Mouse (Mus musculus): ENCODE data around the gene C8g. TPM values are rescaled to one million over a fixed set of nuclear protein-coding genes. Genes with fewer than 3 reads are reported as not detected.

C8g gene
- polyA plus RNA-seq, 1 experiment from 2014 or later = 7.9 TPM

GRCm38 (mm10) chr2:25541644-25542367 is 40.3 kb upstream of the C8g start:
- 37% methylated on average over 10 of the region's 10 CpGs for WGBS
- ATAC-seq (replicated peaks; ENCODE audit: low FRiP score, low read depth) = 0 out of 2 replicates have a peak, but pooled peaks have one; percentile 4

DNA sequence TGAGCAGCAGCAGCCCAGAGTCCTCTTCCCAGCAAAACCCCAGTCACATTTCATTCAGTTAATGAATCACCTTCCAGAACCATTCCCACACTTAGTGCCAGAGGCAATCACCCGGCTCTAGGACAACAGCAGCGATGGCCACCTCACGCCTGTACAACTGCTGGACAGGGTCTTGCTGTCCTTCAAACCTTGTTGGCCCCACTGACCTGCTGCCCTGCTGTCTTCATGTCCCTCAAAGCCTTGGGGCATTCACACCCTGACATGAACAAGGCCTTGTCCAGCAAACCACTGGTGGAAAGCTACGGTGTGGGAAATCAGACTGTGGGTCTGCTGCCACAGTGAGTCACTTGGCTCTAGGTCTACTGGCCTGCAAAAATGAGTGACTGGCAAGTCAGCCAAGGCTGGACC is 39.0 kb upstream of the C8g start:
- H3K36me3 ChIP-seq (ENCODE audit: insufficient read depth, low read length) = peaks cover 24% of the 10 kb centered on the region; the same call in 1 of the 2 replicates
- H3K4me1 ChIP-seq (replicated peaks; ENCODE audit: insufficient read depth, low read length) = peaks cover 8% of the 10 kb centered on the region; the same call in 1 of the 2 replicates
- DNase-seq (ENCODE audit: low spot score) (no peak), ATAC-seq (replicated peaks; ENCODE audit: low FRiP score, low read depth) (peak; percentile 64)
- no peak overlapping the region for H3K9ac ChIP-seq (ENCODE audit: low read depth, low read length)
- no peaks in the 10 kb centered on the region for H3K9me3 ChIP-seq (replicated peaks; ENCODE audit: low read length)
- H3K4me2 ChIP-seq (ENCODE audit: low read length) = no peak overlapping the region
- 70% methylated on average over 4 of the region's 4 CpGs for WGBS
- no peak overlapping the region for H3K4me3 ChIP-seq (replicated peaks; ENCODE audit: low read depth, low read length)
- no peaks in the 10 kb centered on the region for H3K27me3 ChIP-seq (ENCODE audit: insufficient read depth, low read length)
- TF ChIP-seq CTCF (IDR thresholded peaks at IDR 0.05; ENCODE audit: low read depth) = no peak
- peak overlapping the region; percentile 82 for H3K27ac ChIP-seq

More at GRCm38 (mm10) chr2:25541644-25542367, 40.3 kb upstream of the C8g start:
- Histone ChIP-seq H3K9ac (ENCODE audit: low read depth, low read length) (no peak overlapping the region), H3K4me3 (replicated peaks; ENCODE audit: low read depth, low read length) (no peak overlapping the region), H3K27me3 (ENCODE audit: insufficient read depth, low read length) (no peaks in the 10 kb centered on the region), H3K9me3 (replicated peaks; ENCODE audit: low read length) (no peaks in the 10 kb centered on the region), H3K27ac (peak overlapping the region; percentile 82), H3K4me2 (ENCODE audit: low read length) (no peak overlapping the region), H3K36me3 (ENCODE audit: insufficient read depth, low read length) (peaks cover 14% of the 10 kb centered on the region; the same call in 1 of the 2 replicates), H3K4me1 (replicated peaks; ENCODE audit: insufficient read depth, low read length) (peaks cover 8% of the 10 kb centered on the region; the same call in 1 of the 2 replicates)
- TF ChIP-seq CTCF (IDR thresholded peaks at IDR 0.05; ENCODE audit: low read depth) = no peak
- no peak for DNase-seq (ENCODE audit: low spot score)

DNA sequence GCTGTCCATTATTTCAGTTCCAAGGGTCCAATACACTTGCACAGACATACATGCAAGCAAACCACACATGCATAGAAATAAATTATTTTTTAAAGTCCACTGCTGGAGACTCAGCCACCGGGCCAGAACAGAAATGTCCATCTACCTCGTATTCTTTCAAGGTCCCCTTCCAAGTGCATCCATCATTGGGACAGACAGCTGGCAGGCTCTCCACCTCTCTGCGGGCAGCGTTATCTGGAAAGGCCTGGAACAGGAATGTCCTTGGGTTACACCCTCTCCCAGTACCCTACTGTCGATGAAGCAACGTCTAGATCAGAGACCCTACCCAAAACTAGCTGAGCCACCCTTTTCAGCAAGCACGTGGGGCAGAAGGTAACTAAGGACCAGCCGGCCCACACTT is 35.0 kb upstream of the C8g start:
- no peaks in the 10 kb centered on the region for H3K9me3 ChIP-seq (replicated peaks; ENCODE audit: low read length)
- H3K27ac ChIP-seq = no peak overlapping the region
- H3K27me3 ChIP-seq (ENCODE audit: insufficient read depth, low read length) = no peaks in the 10 kb centered on the region
- H3K4me1 ChIP-seq (replicated peaks; ENCODE audit: insufficient read depth, low read length) = peaks cover 4% of the 10 kb centered on the region; the same call in 1 of the 2 replicates
- DNase-seq (ENCODE audit: low spot score) (no peak), ATAC-seq (replicated peaks; ENCODE audit: low FRiP score, low read depth) (no peak)
- no peak overlapping the region for H3K4me3 ChIP-seq (replicated peaks; ENCODE audit: low read depth, low read length)
- 84% methylated on average over 8 of the region's 8 CpGs for WGBS
- H3K9ac ChIP-seq (ENCODE audit: low read depth, low read length) = no peak overlapping the region
- peaks cover 46% of the 10 kb centered on the region; the same call in 1 of the 2 replicates for H3K36me3 ChIP-seq (ENCODE audit: insufficient read depth, low read length)
- no peak overlapping the region for H3K4me2 ChIP-seq (ENCODE audit: low read length)
- no peak for TF ChIP-seq CTCF (IDR thresholded peaks at IDR 0.05; ENCODE audit: low read depth)

GRCm38 (mm10) chr2:25534866-25535182 is 33.3 kb upstream of the C8g start:
- Histone ChIP-seq H3K27me3 (ENCODE audit: insufficient read depth, low read length) (no peaks in the 10 kb centered on the region), H3K36me3 (ENCODE audit: insufficient read depth, low read length) (peaks cover 58% of the 10 kb centered on the region; the same call in 1 of the 2 replicates), H3K9me3 (replicated peaks; ENCODE audit: low read length) (no peaks in the 10 kb centered on the region), H3K4me3 (replicated peaks; ENCODE audit: low read depth, low read length) (no peak overlapping the region), H3K27ac (no peak overlapping the region), H3K4me1 (replicated peaks; ENCODE audit: insufficient read depth, low read length) (no peaks in the 10 kb centered on the region; the same call in 1 of the 2 replicates), H3K9ac (ENCODE audit: low read depth, low read length) (no peak overlapping the region), H3K4me2 (ENCODE audit: low read length) (no peak overlapping the region)
- ATAC-seq (replicated peaks; ENCODE audit: low FRiP score, low read depth) (no peak), DNase-seq (ENCODE audit: low spot score) (no peak)
- no peak for TF ChIP-seq CTCF (IDR thresholded peaks at IDR 0.05; ENCODE audit: low read depth)
- WGBS = 94% methylated on average over 2 of the region's 2 CpGs

GRCm38 (mm10) chr2:25534178-25534865 is 32.8 kb upstream of the C8g start:
- Histone ChIP-seq H3K27ac (0 out of 2 replicates have a peak overlapping the region, but pooled peaks have one; percentile 13), H3K36me3 (ENCODE audit: insufficient read depth, low read length) (peaks cover 60% of the 10 kb centered on the region), H3K9ac (ENCODE audit: low read depth, low read length) (no peak overlapping the region), H3K27me3 (ENCODE audit: insufficient read depth, low read length) (no peaks in the 10 kb centered on the region), H3K4me2 (ENCODE audit: low read length) (no peak overlapping the region), H3K9me3 (replicated peaks; ENCODE audit: low read length) (no peaks in the 10 kb centered on the region), H3K4me1 (replicated peaks; ENCODE audit: insufficient read depth, low read length) (no peaks in the 10 kb centered on the region), H3K4me3 (replicated peaks; ENCODE audit: low read depth, low read length) (no peak overlapping the region)
- 82% methylated on average over 3 of the region's 3 CpGs for WGBS
- ATAC-seq (replicated peaks; ENCODE audit: low FRiP score, low read depth) (no peak), DNase-seq (ENCODE audit: low spot score) (no peak)
- no peak for TF ChIP-seq CTCF (IDR thresholded peaks at IDR 0.05; ENCODE audit: low read depth)

DNA sequence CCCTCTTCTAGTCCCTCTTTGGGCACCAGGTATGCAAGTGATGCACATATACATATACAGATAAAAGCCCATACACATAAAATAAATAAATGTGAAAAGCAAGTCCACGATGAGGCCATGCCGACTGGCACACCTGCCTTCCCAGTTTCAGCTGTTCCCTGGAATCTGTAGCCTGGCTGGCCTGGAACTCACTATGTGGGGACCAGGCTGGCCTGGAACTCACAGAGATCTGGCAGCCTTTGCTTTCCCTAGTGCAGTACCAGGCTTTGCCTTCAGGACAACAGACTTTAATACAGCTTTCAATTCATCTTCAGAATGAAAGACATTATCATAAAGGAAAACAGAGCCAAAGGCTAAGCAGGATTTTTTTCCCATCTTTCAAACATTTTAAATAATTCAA is 32.2 kb upstream of the C8g start:
- no peak for ATAC-seq (replicated peaks; ENCODE audit: low FRiP score, low read depth)
- Histone ChIP-seq H3K9ac (ENCODE audit: low read depth, low read length) (no peak overlapping the region), H3K9me3 (replicated peaks; ENCODE audit: low read length) (no peaks in the 10 kb centered on the region), H3K27ac (no peak overlapping the region), H3K36me3 (ENCODE audit: insufficient read depth, low read length) (peaks cover 66% of the 10 kb centered on the region), H3K4me1 (replicated peaks; ENCODE audit: insufficient read depth, low read length) (no peaks in the 10 kb centered on the region), H3K4me3 (replicated peaks; ENCODE audit: low read depth, low read length) (no peak overlapping the region), H3K27me3 (ENCODE audit: insufficient read depth, low read length) (no peaks in the 10 kb centered on the region), H3K4me2 (ENCODE audit: low read length) (no peak overlapping the region)
- 91% methylated on average over 2 of the region's 2 CpGs for WGBS
- TF ChIP-seq CTCF (IDR thresholded peaks at IDR 0.05; ENCODE audit: low read depth) = no peak
- no peak for DNase-seq (ENCODE audit: low spot score)
